Mouse (Mus musculus): ENCODE measurements around the gene Prss57.
"Not testable (repeated sequence)": the region's sequence is repeated elsewhere in the genome, so short reads cannot be mapped to it uniquely, and the experiment has no call there.

Prss57 gene

GRCm38 (mm10) chr10:79781956-79782355 lies 8.8 kb downstream of the Prss57 start:
- DNase-seq (ENCODE audit: low spot score in 2 of 2) = no peak

- no peak for DNase-seq (ENCODE audit: low spot score in 2 of 2)
Observed at GRCm38 (mm10) chr10:79781139-79781538, 9.6 kb downstream of the Prss57 start.

- DNase-seq (ENCODE audit: low spot score in 2 of 2) = no peak
Observed at GRCm38 (mm10) chr10:79780664-79781015, 10.1 kb downstream of the Prss57 start.

DNA sequence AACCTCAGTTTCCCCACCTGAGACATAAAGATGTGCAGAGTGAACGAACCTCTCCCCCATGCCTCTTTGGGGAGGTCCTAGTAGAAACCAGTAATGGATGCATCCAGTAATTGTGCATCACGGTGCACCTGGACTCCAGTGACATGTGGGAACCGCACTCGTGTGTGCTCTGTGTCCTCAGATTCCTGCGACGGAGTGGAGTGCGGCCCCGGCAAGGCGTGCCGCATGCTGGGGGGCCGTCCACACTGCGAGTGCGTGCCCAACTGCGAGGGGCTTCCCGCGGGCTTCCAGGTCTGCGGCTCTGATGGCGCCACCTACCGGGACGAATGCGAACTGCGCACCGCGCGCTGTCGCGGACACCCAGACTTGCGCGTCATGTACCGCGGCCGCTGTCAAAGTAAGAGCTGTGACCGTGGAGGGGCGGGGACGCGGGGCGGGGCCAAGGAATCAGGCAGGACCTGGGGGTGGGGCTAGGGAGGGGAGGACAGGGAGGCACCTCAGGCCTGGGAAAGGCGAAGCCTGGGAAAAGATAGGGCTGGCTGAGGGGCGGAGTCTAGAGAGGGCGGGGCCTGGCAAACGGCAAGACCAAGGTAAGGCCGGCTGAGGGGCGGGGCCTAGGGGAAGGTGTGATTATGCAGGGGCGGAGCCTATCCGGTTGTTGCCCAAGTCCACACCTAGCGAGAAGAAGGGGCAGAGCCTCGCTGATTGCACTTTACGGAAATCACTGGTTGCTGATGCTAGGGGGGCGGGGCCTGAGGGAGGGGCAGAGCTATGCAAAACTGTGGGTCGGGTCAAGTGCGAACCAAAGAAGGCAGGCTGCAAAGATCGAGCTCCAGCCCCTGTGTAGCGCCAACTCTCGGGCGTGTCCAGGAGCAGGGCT lies 10.7 kb downstream of the Prss57 start:
- peak; percentile 95 for DNase-seq (ENCODE audit: low spot score in 2 of 2)

DNA sequence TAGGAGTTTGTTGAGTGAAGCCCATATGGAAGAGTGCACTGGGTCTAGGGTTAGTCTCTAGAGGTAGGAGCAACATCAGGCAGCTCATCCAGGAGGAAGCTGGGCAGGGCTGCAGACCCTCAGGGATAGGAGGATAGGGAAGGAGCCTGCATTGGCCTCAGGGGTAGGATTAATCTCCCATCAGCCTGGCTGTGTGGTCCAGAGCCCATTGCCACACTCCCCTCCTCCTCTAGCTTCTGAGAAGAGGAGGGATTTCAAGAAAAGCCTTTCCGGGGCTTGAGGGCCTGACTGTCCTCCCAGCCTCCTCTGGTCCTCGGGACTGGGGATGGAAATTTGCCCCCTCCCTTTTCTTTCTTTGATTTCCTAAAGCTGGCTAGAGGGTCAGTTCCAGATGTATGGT lies 11.6 kb downstream of the Prss57 start:
- DNase-seq (ENCODE audit: low spot score in 2 of 2) = no peak

- peak; percentile 67 to 70 for DNase-seq (ENCODE audit: low spot score in 2 of 2)
Observed at GRCm38 (mm10) chr10:79778006-79778405, 12.8 kb downstream of the Prss57 start.

DNA sequence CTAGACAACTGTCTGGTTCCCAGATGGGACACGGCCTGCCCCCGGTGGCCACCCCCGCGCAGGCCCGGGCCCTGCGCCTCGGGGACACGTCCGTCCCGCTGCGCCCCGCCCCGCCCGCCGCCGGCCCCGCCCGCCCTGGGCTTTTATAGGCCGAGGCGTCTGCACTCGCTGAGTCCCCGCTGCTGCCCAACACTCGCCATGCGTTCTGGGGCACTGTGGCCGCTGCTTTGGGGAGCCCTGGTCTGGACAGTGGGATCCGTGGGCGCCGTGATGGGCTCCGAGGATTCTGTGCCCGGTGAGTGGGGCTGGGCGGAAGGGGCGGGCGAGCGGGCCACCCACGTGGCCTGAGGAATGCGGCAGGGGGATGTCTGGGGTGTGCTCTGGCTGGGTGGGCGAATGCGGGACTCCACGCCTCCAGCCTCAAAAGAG lies 13.6 kb downstream of the Prss57 start, which contains the start of gene Fstl3:
Gene Fstl3 (plus strand): TSS at position 170 of the 429 bp plus-strand sequence.
- no peak for DNase-seq (ENCODE audit: low spot score in 2 of 2)

GRCm38 (mm10) chr10:79774486-79775279 lies 16.1 kb downstream of the Prss57 start:
- peak in 1 of 2 experiments; percentile 47 for DNase-seq (ENCODE audit: low spot score in 2 of 2)

DNA sequence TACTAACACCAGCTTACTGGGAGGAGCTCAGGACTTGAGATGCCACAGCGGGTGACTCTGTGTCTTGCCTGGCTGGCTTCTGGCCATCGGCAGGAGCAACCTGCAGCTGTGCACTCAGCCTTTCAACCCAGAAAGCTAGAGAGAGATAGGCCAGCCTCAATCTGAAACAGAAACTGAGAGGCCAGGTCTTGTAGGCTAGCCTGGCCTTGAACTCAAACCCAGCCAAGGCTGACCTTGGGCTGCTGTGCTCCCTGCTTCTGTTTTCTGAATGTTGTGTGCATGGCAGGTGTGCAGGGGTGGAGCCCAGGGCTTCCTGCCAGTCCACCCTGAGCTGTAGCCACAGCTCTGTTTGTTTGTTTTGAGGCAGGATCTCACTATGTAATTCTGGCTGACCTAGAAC lies 17.6 kb downstream of the Prss57 start:
- DNase-seq (ENCODE audit: low spot score in 2 of 2) = peak in 1 of 2 experiments; percentile 15

DNA sequence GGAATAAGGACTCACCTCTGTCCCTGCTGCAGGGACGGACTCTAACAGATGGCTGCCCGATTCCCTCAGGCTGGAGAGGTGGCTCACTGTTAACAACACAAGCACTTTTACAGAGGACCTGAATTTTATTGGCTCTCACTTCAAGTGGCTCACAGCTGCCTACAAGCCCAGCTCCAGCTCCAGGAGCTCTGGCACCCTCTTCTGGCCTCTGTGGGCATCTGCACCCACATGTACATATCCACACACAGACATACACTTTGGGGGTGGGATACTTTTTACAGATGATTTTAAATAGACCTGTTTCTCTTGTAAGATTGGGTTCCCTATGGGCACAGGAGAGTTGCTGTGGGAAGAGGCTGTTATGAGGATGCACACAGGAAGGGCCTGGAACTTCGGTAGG lies 18.4 kb downstream of the Prss57 start:
- DNase-seq (ENCODE audit: low spot score in 2 of 2) = no peak

DNA sequence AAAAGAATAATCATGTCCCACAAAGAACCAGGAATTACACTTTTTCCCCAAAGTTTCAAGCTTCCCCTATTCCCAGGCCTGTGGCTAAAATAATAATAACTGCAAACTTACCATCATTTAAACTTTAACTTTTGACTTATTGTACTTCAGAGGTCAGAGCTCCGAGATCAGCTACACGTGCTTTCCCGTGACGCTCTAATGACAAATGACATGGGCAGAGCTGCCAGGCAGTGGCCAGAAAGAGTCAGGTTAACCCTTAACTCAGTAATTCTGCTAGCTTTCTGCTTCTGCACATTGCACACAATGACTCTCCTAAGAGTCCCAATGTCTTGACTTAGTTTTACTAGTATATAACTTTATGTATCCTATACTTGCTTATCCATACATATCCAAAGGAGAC lies 21.4 kb downstream of the Prss57 start:
- DNase-seq (ENCODE audit: low spot score in 2 of 2) = no peak

DNA sequence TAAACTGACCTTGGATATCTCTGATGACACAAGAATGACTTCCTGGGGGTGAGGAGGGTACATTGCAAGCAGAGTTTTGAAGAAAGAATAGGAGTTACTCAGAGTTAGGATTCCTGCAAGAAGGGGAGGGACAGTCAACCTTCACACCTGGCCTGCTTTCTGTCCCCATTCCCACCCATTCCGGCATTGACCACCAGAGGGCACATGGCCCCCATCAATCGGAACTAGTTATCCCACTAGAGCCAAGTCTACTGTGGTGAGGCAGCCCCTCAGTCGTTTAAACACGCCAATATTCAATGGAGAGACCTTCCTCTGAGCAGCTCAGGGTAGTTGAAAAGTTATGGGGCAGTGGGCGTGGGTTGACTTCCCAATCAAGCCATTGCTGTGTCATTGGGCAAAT lies 22.4 kb downstream of the Prss57 start:
- DNase-seq (ENCODE audit: low spot score in 2 of 2) = peak; percentile 55 to 75

GRCm38 (mm10) chr10:79767372-79768244 lies 23.2 kb downstream of the Prss57 start:
- peak; percentile 91 to 95 for DNase-seq (ENCODE audit: low spot score in 2 of 2)

DNA sequence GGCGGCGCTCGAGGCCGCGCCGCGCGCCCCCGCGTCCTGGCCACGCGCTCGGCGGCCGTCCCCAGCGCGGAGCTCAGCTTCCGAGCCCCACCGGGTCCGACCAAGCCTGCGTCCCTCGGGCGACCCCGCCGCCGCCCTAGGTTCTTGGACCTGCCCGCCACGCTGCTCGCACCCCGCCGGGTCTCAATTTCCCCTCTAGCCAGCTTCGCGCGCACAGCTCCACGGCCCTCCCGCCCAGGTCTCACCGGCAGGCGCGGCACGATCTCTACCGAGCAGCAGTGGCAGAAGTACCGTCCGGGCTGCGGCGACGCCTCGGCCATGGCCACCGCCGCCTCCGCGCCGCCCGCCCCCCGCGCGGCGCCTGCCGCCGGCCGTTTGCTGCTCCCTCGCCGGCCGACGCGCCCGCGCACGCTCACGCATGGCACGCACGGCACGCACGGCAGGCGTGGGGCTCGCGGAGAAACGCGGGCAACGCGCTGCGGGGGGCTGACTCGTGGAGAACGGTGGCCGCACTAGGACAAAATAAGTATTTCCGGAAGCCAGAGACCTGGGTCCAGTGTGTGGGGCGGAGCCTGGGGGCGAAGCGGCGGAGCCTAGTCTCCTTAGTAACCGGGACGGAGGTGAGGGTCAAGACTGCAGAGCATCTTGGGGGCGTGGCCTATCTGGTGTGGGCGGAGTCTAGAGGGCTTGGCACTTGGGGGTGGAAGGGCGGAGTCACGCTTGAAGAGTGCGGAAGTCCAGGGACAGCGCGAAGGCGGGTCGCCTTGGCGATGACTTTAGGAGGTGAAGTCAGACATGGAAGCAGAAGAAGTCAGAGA lies 24.0 kb downstream of the Prss57 start, which contains the start of gene Rnf126:
Gene Rnf126 (minus strand): TSS at position 445 of the 818 bp plus-strand sequence.
- peak; percentile 99 to 100 for DNase-seq (ENCODE audit: low spot score in 2 of 2)

DNA sequence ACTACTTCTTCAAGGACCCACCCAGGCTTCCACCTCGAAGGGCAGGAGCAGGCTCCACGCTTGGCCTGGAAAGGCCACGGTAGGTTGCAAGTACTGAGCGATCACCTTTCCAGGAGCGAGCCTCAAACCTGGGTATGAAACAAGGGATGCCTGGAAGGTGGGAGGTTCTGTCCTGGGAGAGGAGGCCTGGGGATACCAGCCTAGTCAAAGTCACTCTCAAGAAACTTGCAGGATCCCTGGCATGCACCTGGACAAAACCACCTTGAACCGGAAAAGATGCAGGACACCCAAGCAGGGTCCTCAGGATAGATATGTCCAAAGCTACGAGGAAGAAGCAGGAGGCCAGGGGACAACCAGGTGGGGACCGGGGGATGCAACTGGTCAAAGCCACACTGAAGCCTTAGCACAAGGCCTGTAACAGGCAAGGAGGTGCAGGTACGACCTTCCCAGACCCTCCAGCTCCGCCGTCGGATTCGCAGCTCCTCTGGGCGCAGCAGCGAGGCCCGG lies 24.7 kb downstream of the Prss57 start:
- DNase-seq (ENCODE audit: low spot score in 2 of 2) = no peak

- DNase-seq (ENCODE audit: low spot score in 2 of 2) = no peak
Observed at GRCm38 (mm10) chr10:79765228-79765745, 25.5 kb downstream of the Prss57 start.

- DNase-seq (ENCODE audit: low spot score in 2 of 2) = no peak
Observed at GRCm38 (mm10) chr10:79764234-79764633, 26.5 kb downstream of the Prss57 start.

- no peak for DNase-seq (ENCODE audit: low spot score in 2 of 2)
Observed at GRCm38 (mm10) chr10:79762875-79763274, 27.9 kb downstream of the Prss57 start.

DNA sequence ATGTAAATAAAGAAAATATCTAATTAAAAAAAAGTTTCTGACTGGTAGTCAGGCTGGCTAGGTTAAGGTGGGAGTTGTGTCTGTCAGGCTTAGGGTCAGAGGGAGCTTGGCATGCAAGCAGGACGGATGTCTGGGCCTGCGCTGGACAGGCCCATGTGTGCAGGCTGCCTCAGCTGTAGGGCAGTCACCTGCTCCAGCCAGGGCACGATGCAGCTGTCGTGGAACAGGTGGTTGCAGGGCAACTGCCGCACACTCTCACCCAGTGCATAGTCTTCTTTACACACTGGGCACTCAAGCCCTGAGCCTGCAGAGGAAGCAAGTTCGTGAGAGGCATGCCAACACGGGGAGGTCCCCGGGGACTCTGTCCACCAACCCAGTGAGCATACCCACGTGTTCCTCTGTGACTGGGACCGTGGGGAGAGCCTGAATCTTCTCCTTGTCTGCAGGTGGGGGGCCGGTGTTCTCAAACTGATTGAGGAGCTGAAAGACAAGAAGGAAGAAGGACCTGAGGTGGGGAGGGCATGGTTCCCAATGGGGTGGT lies 30.1 kb downstream of the Prss57 start:
- no peak for DNase-seq (ENCODE audit: low spot score in 2 of 2)

GRCm38 (mm10) chr10:79759675-79760074 lies 31.1 kb downstream of the Prss57 start:
- not testable (repeated sequence) for DNase-seq (ENCODE audit: low spot score in 2 of 2)
